In genomic region chr1:89867847-89868246, GRCm38 (mm10) we compare ENCODE assay signal across 26 mouse cellular contexts.
A peak's percentile ranks its signal among the peaks of the same experiment; 100 is the strongest.
DNase-seq lines count a peak whose midpoint lies in the region; ATAC-seq lines count a peak whose summit lies in the region.
"Had no signal": no experiment of that assay in that cellular context is flagged by ENCODE, and none has a peak within 500 bp of the region (broad histone marks: within the 10 kb centered on the region; RNA-seq: fewer than 3 reads in every experiment).

No protein-coding gene starts in this region.

- H3K4me1 ChIP-seq in hindbrain, embryonic 10.5 days (replicated peaks), result peaks cover 59% of the 10 kb centered on the region
- H3K4me1 ChIP-seq in hindbrain, embryonic 13.5 days (replicated peaks), result peaks cover 54% of the 10 kb centered on the region
- H3K4me1 ChIP-seq in kidney, embryonic 15.5 days, result peaks cover 23% of the 10 kb centered on the region
- peaks cover 64% of the 10 kb centered on the region for H3K4me1 ChIP-seq in neural tube, embryonic 13.5 days (replicated peaks)
- H3K4me1 ChIP-seq in neural tube, embryonic 15.5 days, result peaks cover 46% of the 10 kb centered on the region
- H3K4me1 ChIP-seq in limb, embryonic 10.5 days, result peaks cover 67% of the 10 kb centered on the region

- H3K9me3 ChIP-seq in hindbrain, embryonic 10.5 days, result no peaks in the 10 kb centered on the region
- no peaks in the 10 kb centered on the region for H3K9me3 ChIP-seq in hindbrain, embryonic 13.5 days
- H3K9me3 ChIP-seq in kidney, embryonic 15.5 days (replicated peaks), result no peaks in the 10 kb centered on the region
- H3K9me3 ChIP-seq in neural tube, embryonic 13.5 days, result no peaks in the 10 kb centered on the region
- no peaks in the 10 kb centered on the region for H3K9me3 ChIP-seq in neural tube, embryonic 15.5 days (replicated peaks)
- no peaks in the 10 kb centered on the region for H3K9me3 ChIP-seq in limb, embryonic 10.5 days (replicated peaks)
- H3K9me3 ChIP-seq: embryonic facial prominence, embryonic 10.5 days; embryonic facial prominence, embryonic 12.5 days; forebrain, embryonic 13.5 days; forebrain, embryonic 15.5 days had no signal

- 36% methylated on average over 4 of the region's 4 CpGs for WGBS in hindbrain, embryonic 10.5 days
- 27% methylated on average over 4 of the region's 4 CpGs for WGBS in hindbrain, embryonic 13.5 days
- 18% methylated on average over 4 of the region's 4 CpGs for WGBS in kidney, embryonic 15.5 days
- 18% methylated on average over 4 of the region's 4 CpGs for WGBS in neural tube, embryonic 13.5 days
- 20% methylated on average over 4 of the region's 4 CpGs for WGBS in neural tube, embryonic 15.5 days
- 48% methylated on average over 4 of the region's 4 CpGs for WGBS in limb, embryonic 10.5 days

- ATAC-seq in hindbrain, embryonic 13.5 days (ENCODE audit: low FRiP score), result no peak
- ATAC-seq in kidney, embryonic 15.5 days (replicated peaks; ENCODE audit: low FRiP score), result 0 out of 2 replicates have a peak, but pooled peaks have one; percentile 56
- ATAC-seq in neural tube, embryonic 13.5 days (ENCODE audit: low read depth), result no peak
- no peak for ATAC-seq in neural tube, embryonic 15.5 days (ENCODE audit: low FRiP score)
- ATAC-seq: activated CD4-positive, CD25-positive, alpha-beta regulatory T cell, adult 4 months; CD4-positive, CD25-positive, alpha-beta regulatory T cell, adult 4 months; forebrain, embryonic 13.5 days; forebrain, embryonic 15.5 days; Patski had no signal

- H3K9ac ChIP-seq in hindbrain, embryonic 13.5 days, result no peak overlapping the region
- no peak overlapping the region for H3K9ac ChIP-seq in kidney, embryonic 15.5 days
- 0 out of 2 replicates have a peak overlapping the region, but pooled peaks have one; percentile 13 for H3K9ac ChIP-seq in neural tube, embryonic 13.5 days
- H3K9ac ChIP-seq in neural tube, embryonic 15.5 days (replicated peaks), result no peak overlapping the region
- H3K9ac ChIP-seq: embryonic facial prominence, embryonic 12.5 days; forebrain, embryonic 13.5 days; forebrain, embryonic 15.5 days had no signal

- H3K4me3 ChIP-seq in hindbrain, embryonic 10.5 days, result no peak overlapping the region
- no peak overlapping the region for H3K4me3 ChIP-seq in hindbrain, embryonic 13.5 days
- no peak overlapping the region for H3K4me3 ChIP-seq in kidney, embryonic 15.5 days (replicated peaks)
- H3K4me3 ChIP-seq in neural tube, embryonic 13.5 days, result no peak overlapping the region
- no peak overlapping the region for H3K4me3 ChIP-seq in neural tube, embryonic 15.5 days (replicated peaks)
- no peak overlapping the region for H3K4me3 ChIP-seq in limb, embryonic 10.5 days
- H3K4me3 ChIP-seq: embryonic facial prominence, embryonic 10.5 days; embryonic facial prominence, embryonic 12.5 days; forebrain, embryonic 13.5 days; forebrain, embryonic 15.5 days had no signal

- H3K27ac ChIP-seq in hindbrain, embryonic 10.5 days, result 0 out of 2 replicates have a peak overlapping the region, but pooled peaks have one; percentile 16
- no peak overlapping the region for H3K27ac ChIP-seq in hindbrain, embryonic 13.5 days
- no peak overlapping the region for H3K27ac ChIP-seq in kidney, embryonic 15.5 days
- H3K27ac ChIP-seq in neural tube, embryonic 13.5 days (replicated peaks), result no peak overlapping the region
- H3K27ac ChIP-seq in neural tube, embryonic 15.5 days (replicated peaks), result no peak overlapping the region
- H3K27ac ChIP-seq in limb, embryonic 10.5 days, result peak overlapping the region; percentile 53
- H3K27ac ChIP-seq: embryonic facial prominence, embryonic 10.5 days; embryonic facial prominence, embryonic 12.5 days; forebrain, embryonic 13.5 days; forebrain, embryonic 15.5 days had no signal

- peaks cover 21% of the 10 kb centered on the region; the same call in 1 of the 2 replicates for H3K27me3 ChIP-seq in hindbrain, embryonic 10.5 days (ENCODE audit: insufficient read depth, poor library complexity, severe bottlenecking)
- peaks cover 8% of the 10 kb centered on the region for H3K27me3 ChIP-seq in hindbrain, embryonic 13.5 days
- H3K27me3 ChIP-seq in kidney, embryonic 15.5 days, result no peaks in the 10 kb centered on the region
- no peaks in the 10 kb centered on the region for H3K27me3 ChIP-seq in neural tube, embryonic 13.5 days
- no peaks in the 10 kb centered on the region for H3K27me3 ChIP-seq in neural tube, embryonic 15.5 days (replicated peaks)
- peaks cover 13% of the 10 kb centered on the region; the same call in 1 of the 2 replicates for H3K27me3 ChIP-seq in limb, embryonic 10.5 days (ENCODE audit: low read depth, poor library complexity, severe bottlenecking)
- H3K27me3 ChIP-seq: CH12.LX; embryonic facial prominence, embryonic 12.5 days; forebrain, embryonic 15.5 days; Patski had no signal

- no peak overlapping the region for H3K4me2 ChIP-seq in hindbrain, embryonic 13.5 days
- no peak overlapping the region for H3K4me2 ChIP-seq in kidney, embryonic 15.5 days
- H3K4me2 ChIP-seq in neural tube, embryonic 13.5 days, result no peak overlapping the region
- H3K4me2 ChIP-seq in neural tube, embryonic 15.5 days, result no peak overlapping the region
- H3K4me2 ChIP-seq: embryonic facial prominence, embryonic 12.5 days; forebrain, embryonic 13.5 days; forebrain, embryonic 15.5 days had no signal

- no peaks in the 10 kb centered on the region for H3K36me3 ChIP-seq in hindbrain, embryonic 10.5 days
- no peaks in the 10 kb centered on the region; the same call in 1 of the 2 replicates for H3K36me3 ChIP-seq in hindbrain, embryonic 13.5 days
- no peaks in the 10 kb centered on the region for H3K36me3 ChIP-seq in kidney, embryonic 15.5 days
- H3K36me3 ChIP-seq in neural tube, embryonic 13.5 days, result no peaks in the 10 kb centered on the region
- H3K36me3 ChIP-seq in neural tube, embryonic 15.5 days, result no peaks in the 10 kb centered on the region
- no peaks in the 10 kb centered on the region for H3K36me3 ChIP-seq in limb, embryonic 10.5 days
- H3K36me3 ChIP-seq: embryonic facial prominence, embryonic 12.5 days; forebrain, embryonic 15.5 days; G1E had no signal

- DNase-seq in hindbrain, embryonic 10.5 days (ENCODE audit: low spot score), result no peak
- DNase-seq in kidney, postnatal 14 days, result no peak
- DNase-seq in limb, embryonic 10.5 days (ENCODE audit: low spot score), result no peak
- no peak for DNase-seq in layer of hippocampus, postnatal 10 days (ENCODE audit: low spot score in 2 of 2)
- DNase-seq: adrenal gland, adult 8-10 months; adrenal gland, postnatal 14 days; adrenal gland, postnatal 36 days; B cell, adult 2 months; cerebellum, adult 11-12 months; cerebellum, adult 2 months; cerebellum, adult 9-10 months; cerebellum, postnatal 10 days; cerebellum, postnatal 25 days had no signal

Comparison
In these comparisons a context has a peak if more than half of its experiments do, and no peak if none do; other contexts are left out.
1. H3K27ac ChIP-seq: peak in hindbrain, embryonic 10.5 days (single experiment) and limb, embryonic 10.5 days (single experiment); none in hindbrain, embryonic 13.5 days (single experiment), kidney, embryonic 15.5 days (single experiment), neural tube, embryonic 13.5 days (single experiment) and neural tube, embryonic 15.5 days (single experiment).